Mouse (Mus musculus) midbrain, embryonic 11.5 days (tissue): ENCODE results near the gene H2afy2. TPM values are rescaled to one million over a fixed set of nuclear protein-coding genes. Genes with fewer than 3 reads are reported as not detected.

ENCODE experiments used
- ATAC-seq: fragments of 200-750 bp; cut with Nextera tagmentation; 2 replicates; pipeline ENCODE4 v1.8.0; 2017; ENCODE audit warnings: moderate TSS enrichment, moderate library complexity; ENCODE audit not compliant: low FRiP score
- DNase-seq: peaks from one replicate; pipeline ENCODE4 v3.0.0; 2015; ENCODE audit warnings: low spot score; ENCODE audit errors: missing footprints
- H3K27ac ChIP-seq: fragments of 300-500 bp; sonication (generic); 2 replicates; pipeline ENCODE4 v1.5.1; 2014; ENCODE audit warnings: low read depth, low read length
- H3K27me3 ChIP-seq: fragments of 300-500 bp; sonication (generic); 2 replicates; pipeline ENCODE4 v1.6.1; 2014; ENCODE audit warnings: mild to moderate bottlenecking, low read length, moderate library complexity, mixed read lengths; ENCODE audit not compliant: control insufficient read depth, insufficient read depth
- H3K36me3 ChIP-seq: fragments of 300-500 bp; sonication (generic); 2 replicates; pipeline ENCODE4 v1.6.1; 2014; ENCODE audit warnings: mild to moderate bottlenecking, low read length, moderate library complexity, mixed read lengths; ENCODE audit not compliant: control insufficient read depth, insufficient read depth
- H3K4me1 ChIP-seq: fragments of 300-500 bp; sonication (generic); 2 replicates; pipeline ENCODE4 v1.6.1; 2014; ENCODE audit warnings: low read length; ENCODE audit not compliant: control insufficient read depth, insufficient read depth
- H3K4me2 ChIP-seq: fragments of 300-500 bp; sonication (generic); 2 replicates; pipeline ENCODE4 v1.6.1; 2014; ENCODE audit warnings: mild to moderate bottlenecking, moderate library complexity
- H3K4me3 ChIP-seq: fragments of 300-500 bp; sonication (generic); 2 replicates; pipeline ENCODE4 v1.5.1; 2014; ENCODE audit warnings: low read depth, low read length
- H3K9ac ChIP-seq: fragments of 300-500 bp; sonication (generic); 2 replicates; pipeline ENCODE4 v1.6.1; 2014; ENCODE audit warnings: low read length
- H3K9me3 ChIP-seq: fragments of 300-500 bp; sonication (generic); 2 replicates; pipeline ENCODE4 v1.6.1; 2016; ENCODE audit warnings: low read length; ENCODE audit not compliant: control insufficient read depth
- WGBS: fragments of 180-500 bp; shearing (Covaris S2); extraction: QIAGEN DNeasy Blood & Tissue Kit; methylation state at CpG from one replicate; pipeline ENCODE4 v1.1.7; 2014; 5-methylcytosine and 5-hydroxymethylcytosine counted together
- polyA plus RNA-seq: library from polyadenylated mRNA; unstranded; fragments of >200 nt; fragmentation: Nextera tagmentation; extraction: Ambion mirVana; gene quantifications from 2 replicates; pipeline ENCODE4 v1.2.1, GENCODE M21; 2014

The H2afy2 gene
- polyA plus RNA-seq, 1 experiment from 2014 or later = 272 TPM

DNA sequence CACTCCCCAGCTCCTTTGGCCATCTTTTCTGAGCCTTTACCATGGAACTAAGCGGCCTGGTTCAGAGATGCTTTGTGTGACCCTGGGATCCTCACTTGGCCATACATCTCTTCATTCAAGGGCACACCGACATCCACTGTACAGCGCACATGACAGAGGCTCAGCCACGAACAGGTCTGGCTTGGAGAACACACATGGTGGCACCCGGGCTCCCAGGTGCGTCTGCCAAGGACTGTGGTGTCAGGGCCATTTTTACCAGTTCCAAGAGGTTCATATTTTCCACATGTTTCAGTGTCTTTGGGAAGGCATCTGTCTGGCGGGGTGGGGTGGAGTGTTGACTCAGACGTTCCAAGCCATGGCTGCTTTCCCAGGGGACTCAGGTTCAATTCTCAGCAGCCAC, 41.6 kb downstream of the H2afy2 start:
- Histone ChIP-seq H3K4me3 (no peak overlapping the region), H3K36me3 (peaks cover 61% of the 10 kb centered on the region)

DNA sequence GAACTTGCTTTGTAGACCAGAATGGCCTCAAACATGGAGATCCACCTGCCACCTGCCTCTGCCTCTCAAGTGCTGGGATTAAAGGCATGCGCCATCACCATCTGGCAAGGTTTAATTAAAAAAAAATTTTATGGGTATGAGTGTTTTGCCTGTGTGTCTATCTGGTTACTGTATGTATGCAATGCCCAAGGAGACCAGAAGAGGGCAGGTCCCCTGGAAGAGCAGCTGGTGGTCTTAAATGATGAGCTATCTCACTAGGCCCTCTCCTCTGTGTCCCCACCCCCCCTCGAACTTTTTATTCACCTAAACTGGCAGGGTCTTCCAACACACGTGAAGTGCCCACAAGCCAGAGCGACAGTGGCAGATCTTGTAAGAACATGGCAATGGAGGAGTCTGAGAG, 42.1 kb downstream of the H2afy2 start:
- H3K4me3 ChIP-seq = no peak overlapping the region
- H3K36me3 ChIP-seq = peaks cover 56% of the 10 kb centered on the region
- no peak overlapping the region for H3K4me2 ChIP-seq
- DNase-seq (no peak), ATAC-seq (no peak)
- no peaks in the 10 kb centered on the region for H3K4me1 ChIP-seq
- no peak overlapping the region for H3K9ac ChIP-seq
- peaks cover 4% of the 10 kb centered on the region; the same call in 1 of the 2 replicates for H3K9me3 ChIP-seq
- no peak overlapping the region for H3K27ac ChIP-seq
- no peaks in the 10 kb centered on the region for H3K27me3 ChIP-seq
- WGBS = 87% methylated on average over 4 of the region's 4 CpGs

More for the DNA sequence above, 41.6 kb downstream of the H2afy2 start:
- Histone ChIP-seq H3K4me2 (no peak overlapping the region), H3K9me3 (peaks cover 4% of the 10 kb centered on the region; the same call in 1 of the 2 replicates), H3K27me3 (no peaks in the 10 kb centered on the region), H3K4me1 (no peaks in the 10 kb centered on the region), H3K9ac (no peak overlapping the region), H3K27ac (no peak overlapping the region)
- WGBS = 94% methylated on average over 8 of the region's 8 CpGs
- DNase-seq = no peak
- no peak for ATAC-seq

DNA sequence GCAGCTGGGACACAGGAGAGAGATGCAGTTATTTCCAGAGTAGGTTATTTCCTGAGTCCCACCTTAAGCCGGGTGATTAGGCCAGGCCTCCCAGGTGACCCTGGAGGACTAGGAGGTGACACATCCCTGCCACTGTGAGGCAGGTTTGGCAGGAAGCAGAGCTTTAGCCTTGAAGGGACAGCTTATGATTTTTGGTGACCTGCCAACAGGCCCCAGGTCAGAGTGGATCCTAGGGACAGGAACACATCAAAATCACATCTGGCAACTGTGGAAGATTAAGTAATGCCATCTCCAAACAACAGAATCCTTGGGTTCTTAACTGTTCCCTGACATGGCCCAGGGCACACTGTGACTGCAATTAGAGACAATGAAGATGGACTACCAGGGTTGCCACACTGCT, 42.6 kb downstream of the H2afy2 start:
- Histone ChIP-seq H3K27me3 (no peaks in the 10 kb centered on the region), H3K4me2 (no peak overlapping the region), H3K9ac (no peak overlapping the region), H3K4me1 (no peaks in the 10 kb centered on the region), H3K27ac (no peak overlapping the region), H3K36me3 (peaks cover 52% of the 10 kb centered on the region), H3K4me3 (no peak overlapping the region), H3K9me3 (peaks cover 4% of the 10 kb centered on the region; the same call in 1 of the 2 replicates)
- WGBS = 90% methylated on average over 1 of the region's 1 CpGs
- DNase-seq (no peak), ATAC-seq (no peak)

DNA sequence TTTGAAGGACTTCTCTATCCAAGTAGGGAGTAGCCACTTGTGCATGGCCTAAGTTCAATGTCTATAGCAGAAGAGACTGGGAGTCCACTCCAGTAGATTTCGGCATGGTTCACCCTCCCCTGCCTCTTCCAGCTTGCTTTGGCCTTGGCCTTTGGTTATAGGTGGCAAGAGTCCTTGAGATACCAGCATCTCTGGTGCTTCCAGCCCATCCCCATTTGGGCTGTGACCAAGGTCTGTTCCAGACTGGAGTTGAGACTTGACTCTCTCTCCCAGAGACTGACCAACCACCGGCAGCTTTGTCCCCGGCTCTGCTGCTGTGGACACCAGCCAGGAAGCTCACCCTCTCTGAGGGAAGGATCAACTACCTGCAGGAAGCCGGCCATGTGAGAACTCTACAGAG, 45.8 kb downstream of the H2afy2 start:
- no peaks in the 10 kb centered on the region for H3K4me1 ChIP-seq
- no peak overlapping the region for H3K4me3 ChIP-seq
- H3K27ac ChIP-seq = no peak overlapping the region
- WGBS = 91% methylated on average over 4 of the region's 4 CpGs
- H3K36me3 ChIP-seq = peaks cover 26% of the 10 kb centered on the region
- H3K9me3 ChIP-seq = no peaks in the 10 kb centered on the region
- H3K27me3 ChIP-seq = no peaks in the 10 kb centered on the region
- H3K9ac ChIP-seq = no peak overlapping the region
- no peak for ATAC-seq
- DNase-seq = no peak
- no peak overlapping the region for H3K4me2 ChIP-seq

DNA sequence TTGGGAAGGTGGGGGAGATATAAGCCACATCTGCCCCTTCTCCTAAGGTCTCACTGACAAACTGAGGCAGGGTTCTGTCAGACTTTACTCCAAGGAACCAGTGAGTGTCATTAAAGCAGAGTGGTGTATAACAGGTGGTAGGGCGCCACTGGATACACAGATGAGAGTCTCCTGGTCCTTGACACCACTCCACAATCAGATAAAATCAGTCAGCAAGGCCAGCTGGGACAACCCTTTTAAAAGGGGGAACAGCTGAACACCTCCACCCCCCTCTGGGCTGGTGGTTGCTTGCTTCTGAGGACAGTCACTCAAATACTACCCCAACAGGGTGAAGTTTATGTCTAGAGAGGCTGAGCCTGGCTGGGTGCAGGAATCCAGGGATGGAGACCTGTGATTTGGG, 46.4 kb downstream of the H2afy2 start:
- WGBS = 81% methylated on average over 1 of the region's 1 CpGs
- no peaks in the 10 kb centered on the region for H3K27me3 ChIP-seq
- H3K27ac ChIP-seq = no peak overlapping the region
- no peak overlapping the region for H3K9ac ChIP-seq
- no peaks in the 10 kb centered on the region for H3K4me1 ChIP-seq
- H3K9me3 ChIP-seq = no peaks in the 10 kb centered on the region
- DNase-seq (no peak), ATAC-seq (no peak)
- H3K4me3 ChIP-seq = no peak overlapping the region
- no peak overlapping the region for H3K4me2 ChIP-seq
- H3K36me3 ChIP-seq = peaks cover 22% of the 10 kb centered on the region

DNA sequence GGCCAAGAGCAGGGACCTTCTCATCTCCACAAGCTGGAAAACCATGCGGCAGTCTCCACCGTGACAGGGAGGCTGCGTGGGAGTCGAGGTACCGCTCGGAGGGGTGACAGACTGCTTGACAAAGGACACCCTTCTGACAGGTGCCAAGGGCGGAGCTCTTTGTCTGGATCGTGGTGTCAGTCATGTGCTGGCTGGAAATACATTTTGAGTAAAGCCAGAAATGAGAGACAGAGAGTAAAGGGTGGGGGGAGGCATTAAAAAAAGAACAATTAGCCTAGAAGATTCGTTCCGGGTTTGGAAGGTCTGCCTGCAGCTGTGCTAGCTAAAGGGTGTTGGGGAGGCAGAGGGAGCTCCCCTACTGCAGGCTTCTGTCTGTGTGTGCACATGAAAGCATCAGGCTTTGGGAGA, 47.3 kb downstream of the H2afy2 start:
- Histone ChIP-seq H3K9me3 (no peaks in the 10 kb centered on the region), H3K4me3 (no peak overlapping the region), H3K9ac (no peak overlapping the region), H3K27ac (no peak overlapping the region), H3K36me3 (peaks cover 16% of the 10 kb centered on the region), H3K4me1 (no peaks in the 10 kb centered on the region), H3K4me2 (no peak overlapping the region), H3K27me3 (no peaks in the 10 kb centered on the region)
- ATAC-seq (no peak), DNase-seq (no peak)
- 83% methylated on average over 10 of the region's 10 CpGs for WGBS

DNA sequence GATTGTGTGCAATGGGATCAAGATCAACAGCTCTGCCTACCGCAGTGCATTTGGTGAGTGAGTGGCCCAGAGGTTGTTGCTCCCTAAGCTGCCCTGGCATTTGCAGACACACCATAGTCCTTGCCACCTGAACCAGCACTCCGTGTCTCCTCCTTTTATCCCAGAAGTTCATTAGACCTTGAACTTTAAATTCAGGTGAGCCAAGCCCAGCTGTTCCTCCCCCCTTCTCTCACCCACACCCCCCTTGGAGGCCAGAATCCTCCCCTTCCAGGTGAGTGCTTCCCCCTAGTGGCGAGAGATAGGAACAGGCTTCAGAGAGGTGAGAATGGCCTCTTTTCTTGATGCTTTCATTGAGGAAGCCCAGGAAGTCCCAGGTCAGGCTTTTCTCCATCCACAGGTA, 49.6 kb downstream of the H2afy2 start:
- H3K4me1 ChIP-seq = no peaks in the 10 kb centered on the region
- no peak overlapping the region for H3K27ac ChIP-seq
- H3K36me3 ChIP-seq = no peaks in the 10 kb centered on the region; the same call in 1 of the 2 replicates
- ATAC-seq = no peak
- H3K9me3 ChIP-seq = no peaks in the 10 kb centered on the region
- H3K27me3 ChIP-seq = no peaks in the 10 kb centered on the region
- DNase-seq = no peak
- no peak overlapping the region for H3K4me3 ChIP-seq
- H3K4me2 ChIP-seq = no peak overlapping the region
- H3K9ac ChIP-seq = no peak overlapping the region
- WGBS = 42% methylated on average over 3 of the region's 3 CpGs

DNA sequence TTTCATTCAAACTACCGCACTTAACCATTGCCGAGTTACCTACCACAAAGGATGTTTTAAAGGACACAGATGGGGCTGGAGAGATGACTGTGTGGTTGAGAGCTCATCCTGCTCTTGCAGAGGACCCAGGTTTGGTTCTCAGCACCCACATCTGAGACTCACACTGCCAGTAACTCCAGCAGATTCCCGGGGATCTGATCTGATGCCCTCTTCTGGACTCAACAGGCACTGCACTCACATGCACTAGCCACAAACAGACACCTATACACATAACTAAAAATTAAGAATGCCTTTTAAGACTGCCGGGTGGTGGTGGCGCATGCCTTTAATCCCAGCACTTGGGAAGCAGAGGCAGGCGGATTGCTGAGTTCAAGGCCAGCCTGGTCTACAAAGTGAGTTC, 53.8 kb downstream of the H2afy2 start:
- Histone ChIP-seq H3K4me3 (no peak overlapping the region), H3K4me1 (no peaks in the 10 kb centered on the region), H3K27ac (no peak overlapping the region), H3K27me3 (no peaks in the 10 kb centered on the region), H3K4me2 (no peak overlapping the region), H3K9ac (no peak overlapping the region), H3K9me3 (no peaks in the 10 kb centered on the region), H3K36me3 (no peaks in the 10 kb centered on the region)
- DNase-seq (no peak), ATAC-seq (no peak)
- WGBS = 98% methylated on average over 6 of the region's 6 CpGs

DNA sequence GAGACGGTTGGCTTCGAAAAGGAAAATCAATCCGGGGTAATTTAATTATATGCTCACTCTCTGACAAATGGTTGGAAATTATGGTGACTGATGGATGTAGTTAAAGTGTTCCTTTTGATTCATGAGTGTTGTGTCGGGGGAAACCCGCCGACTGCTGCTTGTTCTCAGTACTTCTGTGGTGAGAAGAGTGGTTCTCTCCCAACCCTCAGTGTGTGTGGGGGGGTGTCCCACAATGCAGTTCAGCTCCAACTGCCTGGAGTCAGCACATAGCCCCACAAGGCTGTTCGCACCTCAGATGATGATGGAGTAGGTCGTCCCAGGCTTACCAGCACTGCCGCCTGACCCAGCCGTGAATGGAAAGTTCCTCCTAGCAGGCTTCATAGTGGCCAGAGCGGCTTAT, 54.8 kb downstream of the H2afy2 start:
- no peak overlapping the region for H3K27ac ChIP-seq
- no peaks in the 10 kb centered on the region for H3K4me1 ChIP-seq
- 86% methylated on average over 11 of the region's 11 CpGs for WGBS
- no peak overlapping the region for H3K9ac ChIP-seq
- no peaks in the 10 kb centered on the region for H3K27me3 ChIP-seq
- no peak for DNase-seq
- no peak overlapping the region for H3K4me3 ChIP-seq
- H3K9me3 ChIP-seq = no peaks in the 10 kb centered on the region
- H3K36me3 ChIP-seq = no peaks in the 10 kb centered on the region
- no peak overlapping the region for H3K4me2 ChIP-seq
- no peak for ATAC-seq

DNA sequence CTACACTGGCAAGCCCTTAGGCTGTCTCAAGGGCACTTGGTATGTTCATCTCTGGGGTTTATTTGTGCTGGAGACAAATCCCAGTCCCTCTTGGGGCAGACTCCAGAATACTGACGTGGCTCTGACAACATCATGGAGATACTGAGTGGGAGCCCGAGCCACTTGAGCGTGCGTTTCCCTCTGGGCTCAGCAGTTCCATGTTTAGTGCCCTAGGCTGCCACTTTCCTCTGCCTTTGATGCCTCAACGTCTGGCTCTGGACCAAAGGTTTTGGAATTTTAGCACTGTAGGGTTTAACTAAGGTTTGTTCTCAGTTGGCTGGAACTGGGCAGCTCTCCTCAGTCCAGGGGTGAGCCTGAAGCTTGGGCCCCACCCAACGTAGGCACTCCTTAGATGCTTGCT, 60.7 kb downstream of the H2afy2 start:
- 77% methylated on average over 6 of the region's 6 CpGs for WGBS
- no peak for ATAC-seq
- Histone ChIP-seq H3K27me3 (no peaks in the 10 kb centered on the region), H3K36me3 (no peaks in the 10 kb centered on the region), H3K4me1 (no peaks in the 10 kb centered on the region), H3K9ac (no peak overlapping the region), H3K9me3 (no peaks in the 10 kb centered on the region), H3K4me3 (no peak overlapping the region), H3K27ac (no peak overlapping the region), H3K4me2 (no peak overlapping the region)
- no peak for DNase-seq
